Mouse (Mus musculus) brain, adult 2 months (tissue): ENCODE data around the gene Ap5z1.

Experiments used
- DNase-seq: peaks from one replicate; pipeline ENCODE4 v3.0.0; 2011; ENCODE audit warnings: low read depth, low spot score

The Ap5z1 gene

DNA sequence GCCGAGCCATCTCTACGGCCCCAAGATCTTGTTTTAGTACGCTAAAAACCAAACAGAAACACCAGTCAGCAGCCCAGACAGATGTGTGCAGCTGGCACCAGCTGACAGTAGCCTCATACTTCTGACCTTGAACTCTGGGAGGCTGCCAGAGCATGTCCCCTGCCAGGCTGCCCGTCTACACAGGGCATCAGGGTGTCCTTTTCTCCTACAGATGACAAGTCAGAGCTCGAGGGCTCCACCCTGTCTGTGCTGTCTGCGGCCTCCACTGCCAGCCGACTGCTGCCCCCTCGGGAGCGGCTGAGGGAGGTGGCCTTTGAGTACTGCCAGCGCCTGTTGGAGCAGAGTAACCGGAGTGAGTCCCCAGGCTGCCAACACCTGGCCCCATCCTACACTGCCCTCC lies 6.1 kb downstream of the Ap5z1 start:
- no peak for DNase-seq

DNA sequence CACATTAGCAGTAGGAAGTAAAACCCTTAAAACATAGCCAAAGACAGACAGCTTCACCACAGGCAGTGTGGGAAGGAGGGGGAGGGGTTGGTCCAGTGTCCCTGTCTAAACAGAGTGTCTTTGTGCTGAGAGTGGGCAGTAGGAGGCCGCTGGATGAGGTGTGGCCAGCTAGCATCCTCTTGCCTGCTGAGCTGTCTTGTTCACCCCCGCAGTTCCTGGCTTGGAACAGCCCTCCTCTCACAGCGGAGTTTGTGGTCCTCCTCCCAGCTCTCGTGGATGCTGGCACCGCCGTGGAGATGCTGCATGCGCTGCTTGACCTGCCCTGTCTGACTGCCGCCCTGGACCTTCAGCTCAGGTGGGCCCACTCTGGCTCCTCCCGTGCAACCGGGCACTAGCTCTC lies 10.0 kb downstream of the Ap5z1 start:
- DNase-seq = peak; percentile 89

DNA sequence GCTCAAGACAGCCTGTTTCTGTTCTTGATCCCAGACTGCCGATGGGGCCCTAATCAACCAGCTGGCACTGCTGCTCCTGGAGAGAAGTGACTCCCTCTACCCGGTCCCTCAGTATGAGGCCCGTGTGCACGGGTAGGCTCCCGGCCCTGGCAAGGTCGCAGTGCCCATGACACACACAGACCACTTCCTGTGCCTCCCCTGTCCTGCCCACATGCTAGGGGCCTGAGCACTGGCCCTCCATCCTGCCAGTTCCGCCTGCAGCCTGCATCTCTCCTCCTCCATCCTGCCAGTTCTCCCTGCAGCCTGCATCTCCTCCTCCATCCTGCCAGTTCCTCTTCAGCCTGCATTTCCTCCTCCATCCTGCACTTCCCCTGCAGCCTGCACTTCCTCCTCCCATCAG lies 11.9 kb downstream of the Ap5z1 start:
- no peak for DNase-seq

DNA sequence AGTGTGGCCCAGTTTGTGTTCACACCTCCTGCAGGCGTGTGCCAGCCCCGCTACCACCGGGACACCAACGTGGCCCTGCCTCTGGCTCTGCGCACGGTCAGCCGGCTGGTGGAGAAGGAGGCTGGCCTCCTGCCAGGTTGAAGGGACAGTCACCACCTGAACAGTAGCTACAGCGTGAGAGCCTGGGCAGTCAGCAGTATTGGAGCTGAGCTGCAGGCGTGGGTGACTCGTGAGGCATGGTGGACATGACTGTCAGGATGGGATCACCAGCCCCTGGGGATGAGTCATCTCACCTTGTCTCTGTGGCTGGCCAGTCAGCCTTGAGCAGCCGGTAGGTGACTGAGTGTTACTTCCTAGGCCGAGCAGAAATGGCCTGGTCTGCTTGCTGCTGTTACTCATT lies 13.6 kb downstream of the Ap5z1 start:
- peak; percentile 69 for DNase-seq

DNA sequence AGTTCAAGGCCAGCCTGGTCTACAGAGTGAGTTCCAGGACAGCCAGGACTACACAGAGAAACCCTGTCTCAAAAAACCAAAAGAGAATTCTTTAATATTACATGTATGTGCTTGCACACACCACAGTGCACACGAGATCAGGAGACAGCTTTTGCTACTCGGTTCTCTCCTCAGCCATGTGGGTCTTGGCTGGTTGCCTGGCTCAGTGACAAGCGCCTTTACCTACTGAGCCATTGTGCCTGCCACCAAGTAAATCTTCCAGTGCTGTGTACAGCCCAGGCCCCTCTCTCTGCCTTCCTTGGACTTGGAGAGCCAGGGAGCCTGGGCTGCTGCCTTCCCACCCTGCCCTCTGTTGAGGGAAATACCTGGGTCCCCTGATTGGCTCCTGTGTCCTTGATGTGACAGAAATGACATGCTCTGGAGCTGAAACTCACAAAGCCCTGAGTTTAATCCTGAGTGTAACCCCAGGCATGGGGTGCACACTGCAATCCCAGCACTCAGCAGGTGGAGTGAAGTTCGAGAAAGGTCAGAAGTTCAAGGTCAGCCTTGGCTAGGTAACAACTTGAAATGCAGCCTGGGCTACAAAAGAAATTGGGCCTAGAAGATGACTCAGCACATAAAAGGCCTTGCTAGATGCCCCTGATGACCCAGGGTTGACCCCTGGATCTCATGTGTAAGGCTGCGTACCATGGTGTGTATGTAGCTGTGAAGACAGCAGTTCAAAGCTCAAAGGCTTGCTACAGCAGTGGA lies 14.3 kb downstream of the Ap5z1 start:
- DNase-seq = no peak

DNA sequence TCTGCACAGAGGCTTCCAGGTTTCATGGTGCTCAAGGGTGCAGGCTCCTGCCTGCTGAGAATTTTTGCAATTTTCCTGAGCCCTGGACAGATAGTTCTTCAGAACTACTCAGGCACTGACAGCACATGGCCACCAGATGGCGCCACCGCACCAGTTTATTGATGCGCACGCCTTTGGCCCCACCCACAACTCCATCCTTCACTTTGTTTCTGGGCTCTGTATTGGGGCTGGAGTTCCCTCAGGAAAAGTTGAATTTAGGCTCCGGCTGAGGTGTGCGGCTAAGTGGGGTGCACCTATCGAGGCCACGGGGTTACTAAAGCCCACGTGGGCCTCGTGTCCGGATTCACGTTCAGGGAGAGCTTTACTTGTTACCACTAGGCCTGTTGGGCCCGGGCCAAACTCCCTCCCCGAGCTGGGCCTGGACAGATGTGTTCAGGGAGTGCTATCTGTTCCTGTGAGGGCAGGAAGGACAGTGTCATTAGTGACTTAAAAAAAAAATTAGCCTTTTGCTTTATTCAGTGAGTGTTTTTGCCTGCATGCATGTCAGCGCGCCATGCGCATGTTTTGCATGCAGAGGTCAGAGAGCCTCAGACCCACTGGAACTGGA lies 15.2 kb downstream of the Ap5z1 start:
- peak; percentile 90 for DNase-seq

DNA sequence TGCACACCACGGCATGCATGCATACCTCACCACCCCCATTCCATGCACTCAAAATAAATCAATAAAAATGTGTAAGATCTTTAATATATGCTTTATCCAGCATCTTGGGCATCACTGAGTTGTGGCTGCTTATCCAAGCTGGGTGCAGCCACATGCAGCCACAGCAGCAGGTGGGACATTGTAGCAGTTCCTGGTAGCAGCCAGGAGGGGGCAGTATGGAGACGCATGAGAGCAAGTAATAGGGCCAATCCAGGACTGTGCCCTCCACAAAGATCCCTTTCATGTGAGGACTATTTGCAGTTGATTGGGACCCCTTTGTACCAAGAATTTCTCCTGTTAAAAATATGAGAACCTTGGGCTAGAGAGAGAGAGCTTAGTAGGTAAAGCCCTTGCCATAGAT lies 18.8 kb downstream of the Ap5z1 start:
- DNase-seq = peak; percentile 53

DNA sequence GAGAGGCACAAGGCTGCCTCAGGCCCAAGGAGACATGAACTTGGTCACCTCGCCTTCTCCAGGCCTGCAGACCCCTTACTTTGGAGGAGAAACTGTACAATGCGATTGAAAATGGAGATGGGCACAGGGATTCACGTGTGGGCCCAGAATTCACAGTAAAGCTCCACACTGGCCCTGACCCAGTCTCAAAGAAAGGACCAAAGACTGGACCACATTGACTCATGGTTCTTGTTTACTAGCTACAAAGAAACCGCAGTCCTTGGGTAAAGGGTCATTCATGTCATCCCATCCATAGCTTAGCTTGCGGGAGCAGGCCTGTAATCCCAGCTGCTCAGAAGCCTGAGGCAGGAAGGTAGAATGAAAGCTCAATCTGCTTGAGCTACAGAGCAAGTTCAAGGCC lies 19.8 kb downstream of the Ap5z1 start:
- DNase-seq = no peak

DNA sequence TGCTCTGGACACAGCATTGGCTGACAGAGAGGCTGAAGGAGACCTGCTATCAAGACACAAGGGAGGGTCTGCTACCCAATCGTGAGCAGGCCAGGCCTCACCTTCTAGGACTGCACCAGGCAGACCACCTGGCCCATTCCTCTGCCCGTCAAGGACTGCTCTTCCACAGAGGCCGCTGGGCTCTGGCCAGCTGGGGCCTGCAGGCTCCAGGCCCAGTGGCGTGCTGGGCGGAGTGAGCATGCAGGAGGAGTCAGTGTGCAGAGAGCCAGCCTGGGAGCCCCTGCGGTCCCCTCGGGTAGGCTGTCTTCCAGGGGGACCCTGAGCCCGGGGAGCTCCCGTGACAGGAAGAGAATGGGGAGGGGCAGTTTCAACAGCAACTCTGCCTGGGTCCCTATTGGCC lies 22.9 kb downstream of the Ap5z1 start:
- DNase-seq = no peak

DNA sequence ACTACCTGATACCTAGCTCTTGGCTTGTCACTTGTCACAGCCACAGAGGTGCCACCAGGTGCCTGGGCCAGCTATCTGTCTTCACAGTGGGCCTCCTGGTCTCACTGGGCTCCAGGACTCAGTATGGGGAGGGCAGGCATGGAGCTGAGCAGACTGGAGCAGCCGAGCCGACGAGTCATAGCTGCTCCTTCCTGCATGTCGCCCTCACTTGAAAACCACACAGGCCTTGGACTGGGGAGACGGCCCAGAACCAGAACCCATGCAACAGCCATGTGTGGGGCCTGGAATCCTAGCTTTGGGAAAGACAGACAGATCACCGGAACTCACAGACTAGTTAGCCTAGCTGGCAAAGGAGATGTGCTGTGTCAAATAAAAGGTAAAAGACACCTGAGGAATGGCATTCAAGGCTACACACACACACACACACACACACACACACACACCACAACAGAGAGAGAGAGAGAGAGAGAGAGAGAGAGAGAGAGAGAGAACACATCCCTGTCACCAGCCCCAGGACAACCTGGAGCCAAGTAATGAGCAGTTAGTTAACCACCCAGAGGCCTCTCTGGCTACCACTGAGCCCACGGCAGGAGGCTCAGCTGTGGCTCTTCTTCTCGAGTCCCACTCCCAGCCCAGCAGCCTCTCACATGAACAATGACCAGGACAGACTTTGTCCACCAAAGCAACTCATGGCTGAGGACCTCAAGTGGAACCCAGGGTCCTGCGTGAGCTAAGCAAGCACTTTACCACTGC lies 26.4 kb downstream of the Ap5z1 start:
- no peak for DNase-seq

DNA sequence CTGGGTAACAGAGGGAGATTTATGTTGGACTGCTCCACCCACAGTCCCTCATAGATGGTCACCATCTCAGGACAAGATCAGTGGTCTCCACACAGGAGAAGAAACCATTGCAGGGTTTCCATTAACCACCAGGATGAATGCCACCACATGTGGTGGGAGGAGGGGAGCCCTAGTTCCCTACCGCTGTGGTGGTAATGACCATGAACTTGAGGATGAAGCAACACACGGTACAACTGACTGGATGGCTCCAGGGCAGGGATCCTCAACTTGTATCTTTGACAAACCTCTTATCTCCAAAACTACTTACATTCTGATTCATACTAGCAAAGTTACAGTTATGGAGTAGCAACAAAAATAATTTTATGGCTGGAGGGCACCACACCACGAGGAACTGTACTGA lies 29.6 kb downstream of the Ap5z1 start:
- DNase-seq = no peak

DNA sequence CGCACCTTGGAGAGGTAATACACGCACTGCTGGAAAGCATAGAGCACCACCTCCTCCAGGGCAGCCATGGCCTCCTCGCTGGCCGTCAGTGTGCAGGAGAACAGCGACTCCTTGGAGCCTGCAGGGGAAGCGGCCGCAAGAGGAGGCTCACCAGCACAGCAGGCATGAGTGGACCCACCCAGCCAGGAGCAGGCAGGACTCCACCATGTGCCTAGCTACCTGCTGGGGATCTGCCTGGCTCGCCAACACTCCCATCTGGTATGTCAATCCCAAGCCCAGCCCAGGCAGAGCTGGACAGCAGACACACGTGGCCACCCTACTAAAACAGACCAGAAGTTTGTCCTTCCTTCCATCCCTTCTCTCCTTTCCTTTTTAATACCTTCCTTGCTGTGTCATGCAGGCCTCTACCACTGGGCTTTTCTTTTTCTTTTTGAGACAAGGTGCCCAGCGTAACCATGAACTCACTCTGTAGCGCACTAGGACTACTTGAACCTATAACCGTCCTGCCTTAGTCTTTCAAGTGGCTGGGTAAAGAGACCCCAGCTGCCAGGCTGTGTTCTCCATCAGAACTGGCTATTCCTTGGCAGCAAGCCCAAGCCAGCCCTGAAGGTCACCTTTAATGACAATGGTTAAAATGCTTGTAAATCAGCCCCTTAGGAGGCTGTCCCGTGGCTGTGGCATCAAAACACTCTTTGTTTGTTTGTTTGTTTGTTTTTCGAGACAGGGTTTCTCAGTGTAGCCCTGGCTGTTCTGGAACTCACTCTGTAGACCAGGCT lies 31.8 kb downstream of the Ap5z1 start:
- peak; percentile 79 for DNase-seq

DNA sequence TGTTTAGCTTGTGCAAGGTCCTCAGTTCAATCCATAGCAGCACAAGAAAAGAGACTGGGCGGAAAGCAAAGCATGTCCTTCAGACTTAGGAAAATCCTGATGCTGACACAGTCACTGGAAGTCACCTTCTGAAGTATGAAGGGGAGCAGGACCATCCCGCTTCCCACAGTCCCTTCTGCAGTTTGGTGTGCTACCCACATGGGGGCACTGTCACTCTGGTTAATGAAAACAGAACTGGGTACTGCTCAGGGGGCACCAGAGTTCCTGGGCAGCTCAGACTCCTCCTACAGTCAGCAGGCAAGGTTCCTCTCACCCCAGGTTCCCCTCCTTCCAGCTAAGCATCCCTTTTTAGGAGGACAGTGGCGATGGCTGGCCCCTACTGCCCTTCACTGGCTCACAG lies 35.2 kb downstream of the Ap5z1 start:
- peak; percentile 62 for DNase-seq

DNA sequence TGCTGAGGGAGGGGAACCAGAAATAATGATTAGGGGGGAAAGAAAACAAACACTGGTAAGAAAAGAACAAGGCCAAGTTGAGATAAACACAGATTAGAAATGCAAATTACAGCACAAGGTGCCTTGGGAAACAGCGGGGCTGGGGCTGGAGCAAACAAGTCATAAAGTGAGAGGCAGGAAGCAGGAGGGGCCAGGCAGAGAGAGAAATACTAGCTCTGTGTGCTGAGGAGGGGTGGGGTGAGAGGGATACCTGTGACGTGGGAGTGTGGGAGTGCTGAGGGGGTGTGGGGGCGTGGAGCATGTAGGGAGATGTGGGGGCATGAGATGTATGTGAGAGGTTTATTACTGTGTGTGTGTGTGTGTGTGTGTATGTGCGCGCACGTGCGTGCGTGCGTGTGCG lies 37.2 kb downstream of the Ap5z1 start:
- DNase-seq = no peak

DNA sequence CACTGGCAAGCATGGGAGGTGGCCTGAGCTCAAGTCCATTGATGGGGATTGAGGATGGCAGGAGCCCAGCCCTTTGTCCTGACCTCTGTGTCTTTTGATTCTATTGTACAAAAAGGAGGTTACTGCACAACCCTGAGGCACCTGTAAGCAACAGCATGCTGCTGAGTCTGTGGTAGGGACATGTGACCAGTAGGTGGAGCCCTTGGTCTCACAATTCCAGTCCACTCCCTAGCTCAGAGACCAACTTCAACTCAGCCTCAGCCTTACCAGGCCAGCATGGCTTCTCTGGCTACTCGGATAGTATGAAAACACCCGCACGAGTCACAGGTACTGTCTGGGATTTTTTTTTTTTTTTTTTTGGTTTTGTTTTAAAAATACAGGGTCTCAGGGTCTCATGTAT lies 38.7 kb downstream of the Ap5z1 start:
- peak; percentile 98 for DNase-seq

DNA sequence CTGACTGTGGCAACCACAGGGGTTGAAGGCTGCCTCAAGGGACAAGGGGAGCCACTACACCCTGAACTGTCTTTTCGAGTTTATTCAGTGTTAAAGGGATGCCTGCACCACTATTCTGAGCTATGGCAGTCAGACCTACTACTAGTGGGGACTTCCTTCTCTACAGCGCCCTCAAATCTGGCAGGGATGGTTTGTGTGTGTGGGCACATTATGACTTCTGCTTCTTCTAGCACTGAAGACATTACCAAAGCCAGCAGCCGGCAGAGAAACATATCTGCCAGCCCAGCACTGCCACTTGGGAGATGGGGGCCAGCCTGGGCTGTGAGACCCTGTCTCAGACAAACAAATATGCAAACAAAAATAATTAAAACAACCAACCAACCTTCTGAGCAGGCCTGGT lies 40.4 kb downstream of the Ap5z1 start:
- DNase-seq = peak; percentile 67

DNA sequence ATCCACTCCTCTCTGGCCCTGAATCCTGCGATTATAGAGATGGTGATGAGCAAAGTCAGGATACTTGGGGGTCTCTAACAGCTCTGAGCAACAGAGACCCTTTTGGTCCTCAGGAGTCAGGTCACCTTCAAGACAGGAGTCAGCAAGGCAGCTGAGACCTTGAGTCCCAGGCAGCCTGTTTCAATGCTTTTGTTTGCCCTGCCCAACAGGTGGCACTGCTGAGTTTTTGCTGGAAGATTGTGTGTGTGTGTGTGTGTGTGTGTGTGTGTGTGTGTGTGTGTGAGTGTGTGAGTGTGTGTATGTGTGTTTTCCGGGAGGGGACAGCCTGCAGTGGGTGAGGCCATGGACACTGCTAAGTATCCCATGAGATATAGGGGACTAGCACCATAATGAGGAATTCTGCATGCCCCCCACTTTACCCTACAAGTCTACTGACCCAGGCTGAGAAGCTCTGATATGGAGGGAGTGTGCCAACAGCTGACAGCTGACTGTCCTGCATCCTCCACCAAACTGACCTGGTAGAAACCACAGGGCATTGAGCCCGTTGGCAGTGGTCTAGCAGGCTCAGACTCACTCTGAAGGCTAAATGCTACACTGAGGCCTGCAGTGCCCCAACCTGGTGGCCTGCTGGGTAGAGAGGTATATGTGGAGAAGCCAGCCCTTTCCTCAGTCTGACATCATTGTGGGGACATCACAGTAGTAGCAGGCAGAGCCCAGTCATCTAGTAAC lies 42.1 kb downstream of the Ap5z1 start:
- peak; percentile 62 for DNase-seq

DNA sequence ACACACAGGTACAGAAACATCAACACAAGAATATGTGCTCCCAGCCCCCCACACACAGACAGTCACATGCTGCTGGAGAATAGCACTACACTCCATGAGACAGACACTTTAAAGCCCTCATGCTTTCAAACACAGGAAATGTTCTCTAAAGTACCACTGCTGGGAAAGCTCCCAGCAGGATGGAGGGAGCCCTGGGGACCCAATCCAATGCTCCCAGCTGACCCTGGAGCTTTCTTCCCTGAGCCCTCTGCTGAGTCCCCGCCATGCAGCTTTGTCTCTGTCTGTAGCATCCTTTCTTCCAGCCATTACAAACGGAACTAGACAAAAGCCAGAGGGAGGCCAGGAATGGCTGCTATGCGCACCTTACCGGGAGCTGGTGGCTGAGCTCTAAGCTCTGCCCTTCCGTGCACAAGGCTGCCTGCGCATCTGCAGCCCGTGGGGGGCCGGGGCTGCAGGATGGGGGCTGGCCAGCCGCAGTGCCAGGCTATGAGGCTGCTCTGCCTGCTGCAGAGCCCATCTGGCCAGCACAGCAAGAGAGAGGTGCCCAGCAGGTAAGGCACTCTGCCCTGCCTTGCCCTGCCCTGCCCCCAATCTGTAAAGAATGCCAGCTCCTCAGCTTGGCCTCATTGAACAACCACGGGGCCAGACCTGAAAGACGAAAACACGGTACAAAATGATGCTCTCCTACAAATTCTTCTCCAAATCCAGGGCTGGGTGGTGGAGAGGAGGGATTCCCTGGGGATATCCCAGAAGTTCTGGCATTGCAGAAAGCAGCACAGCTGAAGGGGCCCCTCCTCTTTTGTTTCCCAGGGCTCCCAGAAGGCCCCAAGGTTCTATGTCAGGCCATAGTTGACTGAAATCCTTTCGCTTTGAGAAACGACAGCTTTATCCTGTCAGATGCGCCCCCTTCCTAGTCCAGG lies 45.7 kb downstream of the Ap5z1 start:
- peak; percentile 86 for DNase-seq

DNA sequence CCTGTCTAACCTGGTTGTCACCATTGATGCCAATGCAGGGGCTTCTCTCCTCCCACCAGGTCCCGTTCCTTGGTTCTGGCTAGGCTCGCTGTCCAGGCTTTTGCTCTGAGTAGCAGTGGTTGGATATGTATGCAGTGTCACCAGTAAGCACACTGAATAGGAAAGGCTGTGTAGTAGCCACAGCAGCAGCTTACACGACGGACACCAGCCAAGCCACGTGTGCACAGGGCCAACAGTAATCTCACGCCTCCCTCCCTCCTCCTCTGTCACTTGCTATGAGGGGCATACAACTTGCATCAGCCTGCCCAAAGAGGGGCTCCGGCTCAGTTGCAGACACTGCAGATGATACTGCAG lies 46.3 kb downstream of the Ap5z1 start:
- peak; percentile 19 for DNase-seq

DNA sequence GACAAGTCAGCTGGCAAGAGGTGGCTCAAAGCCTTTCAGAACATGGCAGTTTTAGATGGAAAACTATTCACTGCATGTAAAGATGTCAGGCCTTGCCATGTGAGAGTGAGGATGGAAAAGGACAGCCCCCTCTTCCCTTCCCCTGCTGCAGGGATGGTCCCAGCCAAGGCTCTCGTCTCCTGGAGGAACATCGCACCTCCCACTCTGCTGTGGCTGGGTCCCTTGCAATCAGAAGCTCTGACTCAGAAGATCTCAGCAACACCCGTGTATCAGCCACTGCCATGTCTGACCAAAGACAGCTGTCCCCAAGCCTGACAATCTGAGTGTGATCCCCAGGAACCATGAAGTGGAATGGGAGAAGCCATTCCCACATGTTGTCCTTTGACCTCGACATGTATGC lies 48.4 kb downstream of the Ap5z1 start:
- DNase-seq = peak; percentile 81
